Mouse (Mus musculus) CH12.LX (cell line): ENCODE results near the gene Qsox1. TPM values are rescaled to one million over a fixed set of nuclear protein-coding genes. Genes with fewer than 3 reads are reported as not detected.

Source experiments
- DNase-seq: peaks from one replicate; pipeline ENCODE4 v3.0.0-alpha.2; 2013; ENCODE audit errors: extremely low read depth
- H3K27ac ChIP-seq: 2 replicates; pipeline ENCODE4 v1.5.1; 2012; ENCODE audit warnings: low read depth, mild to moderate bottlenecking, control low read depth, moderate library complexity; ENCODE audit not compliant: insufficient read depth
- H3K27me3 ChIP-seq: replicated peaks from 2 replicates; pipeline ENCODE3; 2012; ENCODE audit warnings: inconsistent platforms
- H3K36me3 ChIP-seq, 2 experiments: replicated peaks in 1 of 2; 2 replicates each; pipeline versions ENCODE3 to v1.6.1; 2012; ENCODE audit warnings: inconsistent platforms in 1 of 2, low read length in 1 of 2, mild to moderate bottlenecking in 1 of 2, mixed read lengths in 1 of 2, moderate library complexity in 1 of 2; ENCODE audit not compliant: control insufficient read depth in 1 of 2, insufficient read depth in 1 of 2
- H3K4me1 ChIP-seq, 2 experiments: 2 replicates each; pipeline ENCODE4 v1.6.1; 2012; ENCODE audit warnings: inconsistent platforms in 1 of 2, moderate library complexity in 1 of 2; ENCODE audit not compliant: insufficient read depth in 2 of 2, control insufficient read depth in 1 of 2
- H3K4me2 ChIP-seq: 2 replicates; pipeline ENCODE4 v1.6.1; 2012; ENCODE audit warnings: low read depth, mild to moderate bottlenecking, control low read depth; ENCODE audit not compliant: poor library complexity, insufficient read depth, severe bottlenecking
- H3K4me3 ChIP-seq, 3 experiments: fragments of 150-350 bp in 1 of 3; sonication (generic) in 1 of 3; replicated peaks in 1 of 3; 2 replicates each; pipeline versions ENCODE3 to v1.5.1; 2011 to 2012; ENCODE audit warnings: low read depth in 2 of 3, low read length in 2 of 3, mild to moderate bottlenecking in 2 of 3, moderate library complexity in 2 of 3, control low read depth in 1 of 3, improper control_type of control experiment in 1 of 3, inconsistent platforms in 1 of 3, mixed read lengths in 1 of 3; ENCODE audit not compliant: poor library complexity in 1 of 3
- H3K79me2 ChIP-seq: replicated peaks from 2 replicates; pipeline ENCODE4 v1.6.1; 2012; ENCODE audit warnings: mild to moderate bottlenecking, moderate library complexity; ENCODE audit not compliant: control insufficient read depth, poor library complexity, insufficient read depth, severe bottlenecking; ENCODE audit errors: extremely low read depth
- H3K9ac ChIP-seq: 2 replicates; pipeline ENCODE4 v1.6.1; 2012; ENCODE audit warnings: low read depth, mild to moderate bottlenecking, control low read depth, moderate library complexity; ENCODE audit not compliant: insufficient read depth
- H3K9me3 ChIP-seq: replicated peaks from 2 replicates; pipeline ENCODE3; 2012; ENCODE audit warnings: low read length, inconsistent platforms, mixed read lengths
- CHD1 ChIP-seq: IDR thresholded peaks from 2 replicates; pipeline ENCODE4 v1.6.1; 2012; ENCODE audit warnings: low read depth, low read length, improper control_type of control experiment, inconsistent platforms
- CTCF ChIP-seq, 2 experiments: IDR thresholded peaks in 1 of 2; conservative IDR thresholded peaks in 1 of 2; 2 replicates each; pipeline ENCODE4 v1.5.1; 2011 to 2012; ENCODE audit warnings: low read depth in 2 of 2, low read length in 2 of 2, improper control_type of control experiment in 1 of 2, inconsistent platforms in 1 of 2, mild to moderate bottlenecking in 1 of 2, moderate library complexity in 1 of 2
- ETS1 ChIP-seq: conservative IDR thresholded peaks from 2 replicates; pipeline ENCODE4 v1.6.1; 2012; ENCODE audit warnings: low read depth, mild to moderate bottlenecking, inconsistent platforms, low read length, improper control_type of control experiment, moderate library complexity
- IRF4 ChIP-seq: IDR thresholded peaks from 2 replicates; pipeline ENCODE4 v1.6.1; 2014; ENCODE audit warnings: low read depth, mild to moderate bottlenecking, inconsistent platforms, low read length, improper control_type of control experiment
- MAX ChIP-seq: IDR thresholded peaks from 2 replicates; pipeline ENCODE4 v1.6.1; 2011; ENCODE audit warnings: low read length, improper control_type of control experiment
- MXI1 ChIP-seq: IDR thresholded peaks from 2 replicates; pipeline ENCODE4 v1.6.1; 2011; ENCODE audit warnings: mild to moderate bottlenecking, low read depth, low read length, improper control_type of control experiment
- PAX5 ChIP-seq: IDR thresholded peaks from 2 replicates; pipeline ENCODE4 v1.6.1; 2012; ENCODE audit warnings: low read length, inconsistent platforms, mixed read lengths
- POLR2A ChIP-seq: IDR thresholded peaks from 2 replicates; pipeline ENCODE4 v1.6.1; 2011; ENCODE audit warnings: low read depth, mild to moderate bottlenecking, improper control_type of control experiment, low read length
- POLR2AphosphoS2 ChIP-seq: IDR thresholded peaks from 2 replicates; pipeline ENCODE4 v1.6.1; 2011; ENCODE audit warnings: low read depth, low read length, improper control_type of control experiment
- RAD21 ChIP-seq: IDR thresholded peaks from 2 replicates; pipeline ENCODE4 v1.6.1; 2011; ENCODE audit warnings: low read depth, mild to moderate bottlenecking, low read length, improper control_type of control experiment, moderate library complexity
- RCOR1 ChIP-seq: conservative IDR thresholded peaks from 2 replicates; pipeline ENCODE4 v1.6.1; 2012; ENCODE audit warnings: low read depth, mild to moderate bottlenecking, inconsistent platforms, low read length, improper control_type of control experiment
- SMC3 ChIP-seq: IDR thresholded peaks from 2 replicates; pipeline ENCODE4 v1.6.1; 2011; ENCODE audit warnings: low read depth, low read length, improper control_type of control experiment
- TCF12 ChIP-seq: IDR thresholded peaks from 2 replicates; pipeline ENCODE4 v1.6.1; 2014; ENCODE audit warnings: low read depth, mild to moderate bottlenecking, inconsistent platforms, low read length, improper control_type of control experiment
- UBTF ChIP-seq: IDR thresholded peaks from 2 replicates; pipeline ENCODE4 v1.6.1; 2012; ENCODE audit warnings: low read depth, mild to moderate bottlenecking, inconsistent platforms, low read length, improper control_type of control experiment, moderate library complexity
- ZC3H11A ChIP-seq: IDR thresholded peaks from 2 replicates; pipeline ENCODE4 v1.6.1; 2012; ENCODE audit warnings: low read depth, mild to moderate bottlenecking, inconsistent platforms, low read length, improper control_type of control experiment
- ZMIZ1 ChIP-seq: IDR thresholded peaks from 2 replicates; pipeline ENCODE4 v1.6.1; 2012; ENCODE audit warnings: low read depth, mild to moderate bottlenecking, inconsistent platforms, low read length, improper control_type of control experiment
- ZNF384 ChIP-seq: IDR thresholded peaks from 2 replicates; pipeline ENCODE4 v1.6.1; 2012; ENCODE audit warnings: low read depth, low read length, improper control_type of control experiment, inconsistent platforms
- dilution Hi-C: fragments of 300-500 bp; cut with MboI; formaldehyde crosslinking; loops from 2 replicates; pipeline ENCODE4 v1.14.3; 2020; ENCODE audit warnings: low sequenced_read_pairs; ENCODE audit not compliant: extremely low pct_unique_long_range_greater_than_20kb, extremely low pct_ligation_motif_present
- in situ Hi-C: fragments of 300-500 bp; cut with MboI; formaldehyde crosslinking; loops from 3 replicates; pipeline ENCODE4 v1.14.3; 2019; ENCODE audit warnings: low sequenced_read_pairs, low pct_ligation_motif_present, low pct_unique_long_range_greater_than_20kb, mixed read lengths
- polyA plus RNA-seq: library from polyadenylated mRNA; unstranded; fragments of >175 nt; gene quantifications from 2 replicates; pipeline ENCODE4 v1.2.1, GENCODE M21; 2012; ENCODE audit warnings: low read depth; ENCODE audit not compliant: insufficient read length
- total RNA-seq, 2 experiments: library from RNA; depleted of rRNA; stranded (reverse); fragments of 300-350 nt in 1 of 2; fragments of >200 nt in 1 of 2; gene quantifications; 2 replicates each; pipeline ENCODE4 v1.2.3; 2012 to 2014

Gene Qsox1
- total and polyA plus RNA-seq, 3 experiments: 8.6 to 13.7 (median 11.6) TPM

GRCm38 (mm10) chr1:155794855-155795254, 17.8 kb downstream of the Qsox1 start:
- DNase-seq: no peak
- in situ Hi-C loops: no loop called here

GRCm38 (mm10) chr1:155791919-155792318, 20.8 kb downstream of the Qsox1 start:
- Histone ChIP-seq H3K4me2 (no peak overlapping the region), H3K4me3 (no peak overlapping the region), H3K27ac (no peak overlapping the region), H3K9me3 (peaks cover 3% of the 10 kb centered on the region), H3K4me1 (no peaks in the 10 kb centered on the region), H3K36me3 (peaks cover 24 to 79% of the 10 kb centered on the region in 2 experiments), H3K79me2 (no peaks in the 10 kb centered on the region), H3K27me3 (no peaks in the 10 kb centered on the region), H3K9ac (no peak overlapping the region)
- dilution Hi-C loops: no loop called here
- TF ChIP-seq CTCF (conservative IDR thresholded peaks at IDR 0.05 in 1 of 2, IDR thresholded peaks at IDR 0.05 in 1 of 2; ENCODE audit: low read depth in 2 of 2, low read length in 2 of 2): peak in 1 of 2 experiments; percentile 68; a peak in 3 of 4 replicates
- TF ChIP-seq PAX5: no peak
- no peak for TF ChIP-seq POLR2A
- TF ChIP-seq ZC3H11A: peak; percentile 20; the same call in 1 of the 2 replicates
- no peak for TF ChIP-seq TCF12
- peak; percentile 79 for TF ChIP-seq RAD21
- peak; percentile 69 for TF ChIP-seq SMC3
- DNase-seq: no peak
- in situ Hi-C loops: no loop called here

More at GRCm38 (mm10) chr1:155794855-155795254, 17.8 kb downstream of the Qsox1 start:
- peaks cover 12 to 65% of the 10 kb centered on the region in 2 experiments for H3K36me3 ChIP-seq
- H3K4me3 ChIP-seq: no peak overlapping the region
- TF ChIP-seq ZMIZ1 (no peak), POLR2AphosphoS2 (no peak), UBTF (no peak), SMC3 (no peak), RAD21 (no peak), ZC3H11A (no peak), CTCF (conservative IDR thresholded peaks at IDR 0.05 in 1 of 2, IDR thresholded peaks at IDR 0.05 in 1 of 2; ENCODE audit: low read depth in 2 of 2, low read length in 2 of 2) (no peak), ETS1 (no peak), MXI1 (no peak), ZNF384 (no peak), CHD1 (no peak), MAX (no peak), IRF4 (no peak), RCOR1 (no peak)
- H3K27me3 ChIP-seq: no peaks in the 10 kb centered on the region
- H3K4me1 ChIP-seq: no peaks in the 10 kb centered on the region
- H3K4me2 ChIP-seq: no peak overlapping the region
- dilution Hi-C loops: no loop called here
- H3K27ac ChIP-seq: no peak overlapping the region
- no peaks in the 10 kb centered on the region for H3K79me2 ChIP-seq
- peaks cover 5% of the 10 kb centered on the region for H3K9me3 ChIP-seq
- H3K9ac ChIP-seq: no peak overlapping the region
